8 mouse cellular contexts compared by ENCODE assay signal in genomic region chr6:125160854-125161760, GRCm38 (mm10). TPM values are rescaled to one million over a fixed set of nuclear protein-coding genes. Genes with fewer than 3 reads are reported as not detected.
DNase-seq lines count a peak whose midpoint lies in the region; ATAC-seq lines count a peak whose summit lies in the region.

No protein-coding gene starts in this region.

- no peaks in the 10 kb centered on the region for H3K9me3 ChIP-seq in forebrain, embryonic 10.5 days
- H3K9me3 ChIP-seq in forebrain, embryonic 16.5 days (ENCODE audit: control insufficient read depth, low read length), result no peaks in the 10 kb centered on the region
- H3K9me3 ChIP-seq in forebrain, embryonic 15.5 days, result no peaks in the 10 kb centered on the region

- intact Hi-C loops in left cerebral cortex, postnatal 25 days (cut with DNase I), result no loop called here

- peak; percentile 72 for DNase-seq in forebrain, embryonic 10.5 days (ENCODE audit: extremely low spot score, low spot score)
- peak; percentile 74 for DNase-seq in adrenal gland, adult 8-10 months
- DNase-seq in heart, postnatal 4 days, result peak; percentile 84
- DNase-seq in left cerebral cortex, postnatal 25 days (ENCODE audit: low spot score in 2 of 2), result peak; percentile 60 to 72
- peak; percentile 85 for DNase-seq in yolk sac, embryonic 10.5 days (ENCODE audit: low spot score)

- H3K27me3 ChIP-seq in forebrain, embryonic 10.5 days (ENCODE audit: poor library complexity, severe bottlenecking), result no peaks in the 10 kb centered on the region
- no peaks in the 10 kb centered on the region for H3K27me3 ChIP-seq in forebrain, embryonic 16.5 days (replicated peaks; ENCODE audit: control insufficient read depth, insufficient read depth, low read length)
- H3K27me3 ChIP-seq in forebrain, embryonic 15.5 days, result no peaks in the 10 kb centered on the region

- H3K4me1 ChIP-seq in forebrain, embryonic 10.5 days, result peaks cover 78% of the 10 kb centered on the region
- H3K4me1 ChIP-seq in forebrain, embryonic 16.5 days (replicated peaks; ENCODE audit: control insufficient read depth, insufficient read depth, low read length), result peaks cover 19% of the 10 kb centered on the region
- H3K4me1 ChIP-seq in forebrain, embryonic 15.5 days, result peaks cover 42% of the 10 kb centered on the region

- no peak overlapping the region for H3K4me2 ChIP-seq in forebrain, embryonic 16.5 days (ENCODE audit: low read length)
- no peak overlapping the region for H3K4me2 ChIP-seq in forebrain, embryonic 15.5 days (replicated peaks)

- H3K4me3 ChIP-seq in forebrain, embryonic 10.5 days, result peak overlapping the region; percentile 24
- no peak overlapping the region for H3K4me3 ChIP-seq in forebrain, embryonic 16.5 days (replicated peaks; ENCODE audit: low read length)
- no peak overlapping the region for H3K4me3 ChIP-seq in forebrain, embryonic 15.5 days

- 15% methylated on average over 22 of the region's 22 CpGs for WGBS in forebrain, embryonic 10.5 days
- 15% methylated on average over 22 of the region's 22 CpGs for WGBS in forebrain, embryonic 16.5 days
- 16% methylated on average over 22 of the region's 22 CpGs for WGBS in forebrain, embryonic 15.5 days

- H3K9ac ChIP-seq in forebrain, embryonic 16.5 days (replicated peaks; ENCODE audit: low read depth, low read length), result no peak overlapping the region
- no peak overlapping the region for H3K9ac ChIP-seq in forebrain, embryonic 15.5 days (replicated peaks)

- peaks cover 88% of the 10 kb centered on the region for H3K36me3 ChIP-seq in forebrain, embryonic 10.5 days (replicated peaks)
- peaks cover 13% of the 10 kb centered on the region for H3K36me3 ChIP-seq in forebrain, embryonic 16.5 days (ENCODE audit: control insufficient read depth, insufficient read depth)
- peaks cover 42% of the 10 kb centered on the region for H3K36me3 ChIP-seq in forebrain, embryonic 15.5 days

- peak overlapping the region; percentile 32; the same call in 1 of the 2 replicates for H3K27ac ChIP-seq in forebrain, embryonic 10.5 days
- no peak overlapping the region for H3K27ac ChIP-seq in forebrain, embryonic 16.5 days (ENCODE audit: low read length)
- H3K27ac ChIP-seq in forebrain, embryonic 15.5 days (replicated peaks), result peak overlapping the region; percentile 40

- ATAC-seq in forebrain, embryonic 16.5 days, result no peak
- no peak for ATAC-seq in forebrain, embryonic 15.5 days (replicated peaks)
- ATAC-seq in megakaryocyte-erythroid progenitor cell, adult 5-6 weeks (replicated peaks; ENCODE audit: low FRiP score, low TSS enrichment, poor library complexity, severe bottlenecking), result peak; percentile 10; the same call in 1 of the 2 replicates

RNA-seq across cellular contexts. Expression of gene Gapdh, which starts 5.2 kb away (rescaled TPM):
- polyA plus RNA-seq in forebrain, embryonic 10.5 days (2016; fragmentation: Nextera tagmentation; extraction: Ambion mirVana), result 3,225 and 3,313 TPM in 2 replicates
- polyA plus RNA-seq in forebrain, embryonic 16.5 days (2015; fragmentation: Nextera tagmentation; extraction: Ambion mirVana), result 1,297 and 1,346 TPM in 2 replicates
- total RNA-seq in adrenal gland, adult 8-10 months (2022), result 1,000 to 10,000 TPM; 1,769 to 2,176 (median 2,111) TPM
- polyA plus RNA-seq in forebrain, embryonic 15.5 days (2015; fragmentation: Nextera tagmentation; extraction: Ambion mirVana), result 1,461 and 1,493 TPM in 2 replicates
- total RNA-seq in heart, postnatal 4 days (2021), result 1,000 to 10,000 TPM; 3,371 to 3,611 TPM
- total RNA-seq in left cerebral cortex, postnatal 25 days (2021), result 1,000 to 10,000 TPM; 2,469 to 2,584 TPM
- total RNA-seq in megakaryocyte-erythroid progenitor cell, adult 5-6 weeks (2014; fragmentation: Nextera tagmentation), result 900 and 1,346 TPM in 2 replicates
- 535 and 806 TPM in 2 replicates for total RNA-seq in megakaryocyte-erythroid progenitor cell, adult 5-6 weeks (2017)

RNA-seq across cellular contexts. Expression of gene Iffo1, which starts 16.1 kb away (rescaled TPM):
- polyA plus RNA-seq in forebrain, embryonic 10.5 days (2016; fragmentation: Nextera tagmentation; extraction: Ambion mirVana), result 9.2 and 10.0 TPM in 2 replicates
- polyA plus RNA-seq in forebrain, embryonic 16.5 days (2015; fragmentation: Nextera tagmentation; extraction: Ambion mirVana), result 17.3 and 19.3 TPM in 2 replicates
- 10 to 100 TPM; 15.2 to 60.0 (median 37.1) TPM for total RNA-seq in adrenal gland, adult 8-10 months (2022)
- polyA plus RNA-seq in forebrain, embryonic 15.5 days (2015; fragmentation: Nextera tagmentation; extraction: Ambion mirVana), result 18.9 and 21.0 TPM in 2 replicates
- total RNA-seq in heart, postnatal 4 days (2021), result 10 to 100 TPM; 18.0 to 18.6 TPM
- 10 to 100 TPM; 52.7 to 63.0 TPM for total RNA-seq in left cerebral cortex, postnatal 25 days (2021)
- 18.3 and 22.7 TPM in 2 replicates for total RNA-seq in megakaryocyte-erythroid progenitor cell, adult 5-6 weeks (2014; fragmentation: Nextera tagmentation)
- total RNA-seq in megakaryocyte-erythroid progenitor cell, adult 5-6 weeks (2017), result 10.3 and 12.8 TPM in 2 replicates

RNA-seq across cellular contexts. Expression of gene Nop2, which starts 29.4 kb away (rescaled TPM):
- polyA plus RNA-seq in forebrain, embryonic 10.5 days (2016; fragmentation: Nextera tagmentation; extraction: Ambion mirVana), result 101 and 103 TPM in 2 replicates
- 54.4 and 55.3 TPM in 2 replicates for polyA plus RNA-seq in forebrain, embryonic 16.5 days (2015; fragmentation: Nextera tagmentation; extraction: Ambion mirVana)
- 10 to 100 TPM; 41.6 to 48.8 (median 43.4) TPM for total RNA-seq in adrenal gland, adult 8-10 months (2022)
- polyA plus RNA-seq in forebrain, embryonic 15.5 days (2015; fragmentation: Nextera tagmentation; extraction: Ambion mirVana), result 51.1 and 51.8 TPM in 2 replicates
- total RNA-seq in heart, postnatal 4 days (2021), result 10 to 100 TPM; 24.4 to 25.3 TPM
- 10 to 100 TPM; 27.1 to 28.0 TPM for total RNA-seq in left cerebral cortex, postnatal 25 days (2021)
- 92.2 and 114 TPM in 2 replicates for total RNA-seq in megakaryocyte-erythroid progenitor cell, adult 5-6 weeks (2014; fragmentation: Nextera tagmentation)
- total RNA-seq in megakaryocyte-erythroid progenitor cell, adult 5-6 weeks (2017), result 108 and 125 TPM in 2 replicates

RNA-seq across cellular contexts. Expression of gene Ncapd2, which starts 30.4 kb away (rescaled TPM):
- polyA plus RNA-seq in forebrain, embryonic 10.5 days (2016; fragmentation: Nextera tagmentation; extraction: Ambion mirVana), result 271 and 274 TPM in 2 replicates
- polyA plus RNA-seq in forebrain, embryonic 16.5 days (2015; fragmentation: Nextera tagmentation; extraction: Ambion mirVana), result 91.4 and 91.6 TPM in 2 replicates
- 10 to 100 TPM; 10.6 to 40.2 (median 26.6) TPM for total RNA-seq in adrenal gland, adult 8-10 months (2022)
- polyA plus RNA-seq in forebrain, embryonic 15.5 days (2015; fragmentation: Nextera tagmentation; extraction: Ambion mirVana), result 98.5 and 99.5 TPM in 2 replicates
- total RNA-seq in heart, postnatal 4 days (2021), result 100 to 1,000 TPM; 101 to 111 TPM
- 10 to 100 TPM; 18.9 to 25.6 TPM for total RNA-seq in left cerebral cortex, postnatal 25 days (2021)
- 285 and 384 TPM in 2 replicates for total RNA-seq in megakaryocyte-erythroid progenitor cell, adult 5-6 weeks (2014; fragmentation: Nextera tagmentation)
- total RNA-seq in megakaryocyte-erythroid progenitor cell, adult 5-6 weeks (2017), result 186 and 262 TPM in 2 replicates

RNA-seq across cellular contexts. Expression of gene Mrpl51, which starts 30.5 kb away (rescaled TPM):
- polyA plus RNA-seq in forebrain, embryonic 10.5 days (2016; fragmentation: Nextera tagmentation; extraction: Ambion mirVana), result 232 and 239 TPM in 2 replicates
- 137 and 140 TPM in 2 replicates for polyA plus RNA-seq in forebrain, embryonic 16.5 days (2015; fragmentation: Nextera tagmentation; extraction: Ambion mirVana)
- total RNA-seq in adrenal gland, adult 8-10 months (2022), result 100 to 1,000 TPM; 155 to 179 (median 167) TPM
- 155 and 158 TPM in 2 replicates for polyA plus RNA-seq in forebrain, embryonic 15.5 days (2015; fragmentation: Nextera tagmentation; extraction: Ambion mirVana)
- total RNA-seq in heart, postnatal 4 days (2021), result 100 to 1,000 TPM; 248 to 271 TPM
- total RNA-seq in left cerebral cortex, postnatal 25 days (2021), result 10 to 100 TPM; 70.4 to 73.6 TPM
- 163 and 194 TPM in 2 replicates for total RNA-seq in megakaryocyte-erythroid progenitor cell, adult 5-6 weeks (2014; fragmentation: Nextera tagmentation)
- 120 and 151 TPM in 2 replicates for total RNA-seq in megakaryocyte-erythroid progenitor cell, adult 5-6 weeks (2017)
